18 mouse cellular contexts compared by ENCODE assay signal in the genomic region with DNA sequence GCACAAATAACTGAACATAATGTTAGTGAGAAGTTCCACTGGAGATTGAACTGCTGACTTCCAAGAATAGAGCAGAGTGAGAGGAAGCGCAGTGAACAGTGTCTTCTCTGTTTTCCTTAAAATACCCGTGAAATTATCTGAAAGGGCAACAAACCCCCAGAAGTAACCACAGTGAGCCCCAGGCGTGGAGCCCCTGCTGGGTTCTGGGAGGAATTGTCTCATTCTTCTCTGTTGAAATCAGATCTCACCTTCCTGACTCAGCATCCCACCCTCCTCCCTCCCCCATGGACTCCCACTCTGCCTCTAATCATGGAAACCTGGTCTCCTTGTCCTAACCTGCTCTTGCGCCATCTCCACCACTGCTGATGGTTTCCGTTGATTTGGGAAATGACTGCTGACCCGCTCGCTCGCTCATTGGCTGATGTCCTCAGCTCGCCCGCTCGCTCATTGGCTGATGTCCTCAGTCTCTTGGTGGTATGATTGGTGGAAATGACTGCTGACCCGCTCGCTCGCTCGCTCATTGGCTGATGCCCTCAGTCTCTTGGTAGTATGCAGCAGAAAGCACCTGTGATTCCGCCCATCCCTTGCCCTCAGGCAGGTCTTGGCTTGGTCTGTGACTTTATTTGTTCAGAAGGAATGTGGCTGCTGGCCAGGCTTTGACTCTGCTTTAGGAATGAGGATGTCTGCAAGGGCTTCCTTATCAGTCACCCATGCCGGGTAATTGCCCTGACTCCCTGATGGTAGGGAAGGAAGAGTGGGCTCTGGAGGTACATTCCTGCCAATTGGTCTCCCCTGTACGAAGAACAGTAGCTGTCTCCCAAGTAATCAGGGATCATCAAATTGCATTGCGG.
DNase-seq lines count a peak whose midpoint lies in the region.
"Had no signal": no experiment of that assay in that cellular context is flagged by ENCODE, and none has a peak within 500 bp of the region (broad histone marks: within the 10 kb centered on the region; RNA-seq: fewer than 3 reads in every experiment).

No protein-coding gene starts in this region.

- peaks cover 18% of the 10 kb centered on the region for H3K4me1 ChIP-seq in hindbrain, embryonic 10.5 days (replicated peaks)

- 0 out of 2 replicates have a peak, but pooled peaks cover 5% of the 10 kb centered on the region for H3K36me3 ChIP-seq in hindbrain, embryonic 10.5 days
- H3K36me3 ChIP-seq: G1E; heart, embryonic 10.5 days; limb, embryonic 12.5 days; stomach, embryonic 15.5 days had no signal

- H3K4me3 ChIP-seq in hindbrain, embryonic 10.5 days, result no peak overlapping the region
- H3K4me3 ChIP-seq: erythroblast, embryonic 14.5 days; heart, embryonic 10.5 days; left cerebral cortex, adult 2 months; limb, embryonic 12.5 days; stomach, embryonic 15.5 days had no signal

- H3K27me3 ChIP-seq in hindbrain, embryonic 10.5 days (ENCODE audit: insufficient read depth, poor library complexity, severe bottlenecking), result no peaks in the 10 kb centered on the region
- H3K27me3 ChIP-seq: stomach, embryonic 15.5 days had no signal

- intact Hi-C loops in heart, postnatal 25 days (cut with DNase I), result no loop called here

- DNase-seq in heart, postnatal 4 days, result peak; percentile 16
- DNase-seq in heart, postnatal 25 days (ENCODE audit: low spot score), result no peak
- peak; percentile 20 for DNase-seq in 3T3-L1 (ENCODE audit: low read depth, low spot score)
- peak; percentile 75 for DNase-seq in ZHBTc4 (ENCODE audit: low read depth, low spot score)
- DNase-seq in urinary bladder, adult 2 months (ENCODE audit: low spot score), result peak; percentile 24
- DNase-seq in cerebellum, adult 8-10 months, result no peak
- no peak for DNase-seq in hindbrain, embryonic 10.5 days (ENCODE audit: low spot score)
- no peak for DNase-seq in spleen, postnatal 36 days (ENCODE audit: low spot score in 2 of 2)
- DNase-seq: adrenal gland, postnatal 36 days; heart, postnatal 14 days; retina, postnatal 1 day; thymus, postnatal 25 days had no signal

- WGBS in hindbrain, embryonic 10.5 days, result 88% methylated on average over 19 of the region's 19 CpGs

- no peak overlapping the region for H3K27ac ChIP-seq in hindbrain, embryonic 10.5 days
- H3K27ac ChIP-seq: heart, embryonic 10.5 days; left cerebral cortex, adult 2 months; limb, embryonic 12.5 days; stomach, embryonic 15.5 days had no signal

- H3K9me3 ChIP-seq in hindbrain, embryonic 10.5 days, result no peaks in the 10 kb centered on the region
- H3K9me3 ChIP-seq: heart, embryonic 10.5 days; limb, embryonic 12.5 days; stomach, embryonic 15.5 days had no signal

Comparison
In these comparisons a context has a peak if more than half of its experiments do, and no peak if none do; other contexts are left out.
1. DNase-seq: peak in heart, postnatal 4 days (single experiment), 3T3-L1 (single experiment), ZHBTc4 (single experiment) and urinary bladder, adult 2 months (single experiment); none in heart, postnatal 25 days (single experiment), cerebellum, adult 8-10 months (single experiment), hindbrain, embryonic 10.5 days (single experiment) and spleen, postnatal 36 days (0 of 2).